Mouse (Mus musculus) embryonic facial prominence, embryonic 13.5 days (tissue): ENCODE results near the gene Sox30. TPM values are rescaled to one million over a fixed set of nuclear protein-coding genes. Genes with fewer than 3 reads are reported as not detected.

Source experiments
- ATAC-seq: fragments of 200-750 bp; cut with Nextera tagmentation; 2 replicates; pipeline ENCODE4 v1.8.0; 2017; ENCODE audit warnings: low read depth; ENCODE audit not compliant: insufficient number of reproducible peaks, insufficient read depth, low FRiP score, low TSS enrichment
- H3K27ac ChIP-seq: fragments of 300-500 bp; sonication (generic); 2 replicates; pipeline ENCODE4 v1.5.1; 2015; ENCODE audit warnings: moderate library complexity, mild to moderate bottlenecking, inconsistent platforms
- H3K27me3 ChIP-seq: fragments of 300-500 bp; sonication (generic); 2 replicates; pipeline ENCODE4 v1.6.1; 2015; ENCODE audit warnings: mild to moderate bottlenecking, inconsistent platforms
- H3K36me3 ChIP-seq: fragments of 300-500 bp; sonication (generic); 2 replicates; pipeline ENCODE4 v1.6.1; 2015; ENCODE audit warnings: mild to moderate bottlenecking, inconsistent platforms
- H3K4me1 ChIP-seq: fragments of 300-500 bp; sonication (generic); 2 replicates; pipeline ENCODE4 v1.6.1; 2015; ENCODE audit warnings: inconsistent platforms
- H3K4me2 ChIP-seq: fragments of 300-500 bp; sonication (generic); 2 replicates; pipeline ENCODE4 v1.6.1; 2015; ENCODE audit warnings: moderate library complexity, mild to moderate bottlenecking, inconsistent platforms
- H3K4me3 ChIP-seq: fragments of 300-500 bp; sonication (generic); 2 replicates; pipeline ENCODE4 v1.5.1; 2015; ENCODE audit warnings: mild to moderate bottlenecking, inconsistent platforms
- H3K9ac ChIP-seq: fragments of 300-500 bp; sonication (generic); 2 replicates; pipeline ENCODE4 v1.6.1; 2015; ENCODE audit warnings: mild to moderate bottlenecking, inconsistent platforms
- H3K9me3 ChIP-seq: fragments of 300-500 bp; sonication (generic); 2 replicates; pipeline ENCODE4 v1.6.1; 2016; ENCODE audit warnings: inconsistent platforms
- WGBS: fragments of 180-500 bp; shearing (Covaris S2); methylation state at CpG from one replicate; pipeline ENCODE4 v1.1.7; 2015; ENCODE audit warnings: mixed read lengths; 5-methylcytosine and 5-hydroxymethylcytosine counted together
- polyA plus RNA-seq: library from polyadenylated mRNA; unstranded; fragments of >200 nt; fragmentation: Nextera tagmentation; extraction: Ambion mirVana; gene quantifications from 2 replicates; pipeline ENCODE4 v1.2.1, GENCODE M21; 2015

Sox30 gene
- polyA plus RNA-seq, 1 experiment from 2014 or later = 0.11 TPM

GRCm38 (mm10) chr11:46058916-46059315 lies 78.8 kb downstream of the Sox30 start:
- Histone ChIP-seq H3K9ac (no peak overlapping the region), H3K36me3 (0 out of 2 replicates have a peak, but pooled peaks cover 5% of the 10 kb centered on the region), H3K4me1 (peaks cover 19% of the 10 kb centered on the region), H3K4me2 (no peak overlapping the region), H3K27ac (no peak overlapping the region), H3K9me3 (no peaks in the 10 kb centered on the region), H3K4me3 (no peak overlapping the region), H3K27me3 (no peaks in the 10 kb centered on the region)
- no peak for ATAC-seq
- WGBS = 92% methylated on average over 4 of the region's 4 CpGs

DNA sequence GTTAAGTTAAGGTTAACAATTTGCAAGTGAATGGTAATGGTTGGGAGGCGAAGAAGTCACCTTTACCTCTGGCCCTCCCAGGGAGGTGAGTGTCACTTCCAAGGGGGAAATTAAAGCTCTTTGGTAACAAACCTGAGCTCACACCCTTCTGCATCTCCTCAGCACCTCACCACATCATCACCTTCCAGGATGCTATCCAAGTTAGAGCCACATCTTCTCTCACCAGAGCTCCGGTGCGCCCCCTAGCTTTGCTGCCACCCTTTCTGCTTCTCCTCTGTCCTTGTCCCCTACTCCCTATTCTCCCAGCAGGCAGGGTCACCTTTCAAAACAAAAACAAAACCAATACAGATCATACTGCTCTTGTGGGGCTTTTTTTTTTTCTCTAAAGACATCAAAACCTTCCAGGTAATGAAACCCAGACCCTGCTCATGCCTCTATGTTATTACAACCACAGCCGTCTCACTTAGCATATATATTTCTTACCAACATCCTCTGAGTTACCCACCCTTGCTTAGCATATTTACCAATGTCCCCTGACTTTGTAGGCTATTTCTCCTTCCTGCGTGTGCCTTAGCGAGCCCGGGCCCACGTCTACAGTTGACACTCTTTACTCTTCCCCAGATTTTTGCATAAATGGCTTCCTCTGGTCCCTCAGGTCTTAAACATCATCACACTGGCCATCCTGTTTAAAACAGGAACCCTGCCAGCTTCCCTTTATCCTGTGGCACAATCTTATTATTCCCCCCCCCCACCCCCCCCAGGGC lies 80.0 kb downstream of the Sox30 start:
- Histone ChIP-seq H3K4me2 (no peak overlapping the region), H3K4me3 (no peak overlapping the region), H3K36me3 (0 out of 2 replicates have a peak, but pooled peaks cover 9% of the 10 kb centered on the region), H3K27me3 (no peaks in the 10 kb centered on the region), H3K9me3 (no peaks in the 10 kb centered on the region), H3K4me1 (peaks cover 24% of the 10 kb centered on the region), H3K27ac (no peak overlapping the region), H3K9ac (no peak overlapping the region)
- ATAC-seq = no peak
- 64% methylated on average over 8 of the region's 8 CpGs for WGBS

- Histone ChIP-seq H3K36me3 (0 out of 2 replicates have a peak, but pooled peaks cover 11% of the 10 kb centered on the region), H3K4me1 (peaks cover 24% of the 10 kb centered on the region), H3K27ac (no peak overlapping the region), H3K4me3 (no peak overlapping the region), H3K27me3 (no peaks in the 10 kb centered on the region), H3K4me2 (no peak overlapping the region), H3K9ac (no peak overlapping the region), H3K9me3 (no peaks in the 10 kb centered on the region)
- no peak for ATAC-seq
- WGBS = 86% methylated on average over 5 of the region's 5 CpGs
These were observed 80.5 kb downstream of the Sox30 start for GRCm38 (mm10) chr11:46060651-46061020.

GRCm38 (mm10) chr11:46061776-46062445 lies 81.8 kb downstream of the Sox30 start:
- H3K4me1 ChIP-seq = peaks cover 26% of the 10 kb centered on the region
- H3K27me3 ChIP-seq = no peaks in the 10 kb centered on the region
- ATAC-seq = no peak
- WGBS = 81% methylated on average over 6 of the region's 6 CpGs
- peaks cover 21% of the 10 kb centered on the region; the same call in 1 of the 2 replicates for H3K36me3 ChIP-seq
- no peak overlapping the region for H3K4me3 ChIP-seq
- no peak overlapping the region for H3K27ac ChIP-seq
- H3K9me3 ChIP-seq = no peaks in the 10 kb centered on the region
- H3K9ac ChIP-seq = no peak overlapping the region
- H3K4me2 ChIP-seq = no peak overlapping the region

- H3K27me3 ChIP-seq = no peaks in the 10 kb centered on the region
- ATAC-seq = no peak
- whole genome bisulfite sequencing = 84% methylated on average over 4 of the region's 4 CpGs
These were observed 82.5 kb downstream of the Sox30 start for GRCm38 (mm10) chr11:46062569-46062968.

DNA sequence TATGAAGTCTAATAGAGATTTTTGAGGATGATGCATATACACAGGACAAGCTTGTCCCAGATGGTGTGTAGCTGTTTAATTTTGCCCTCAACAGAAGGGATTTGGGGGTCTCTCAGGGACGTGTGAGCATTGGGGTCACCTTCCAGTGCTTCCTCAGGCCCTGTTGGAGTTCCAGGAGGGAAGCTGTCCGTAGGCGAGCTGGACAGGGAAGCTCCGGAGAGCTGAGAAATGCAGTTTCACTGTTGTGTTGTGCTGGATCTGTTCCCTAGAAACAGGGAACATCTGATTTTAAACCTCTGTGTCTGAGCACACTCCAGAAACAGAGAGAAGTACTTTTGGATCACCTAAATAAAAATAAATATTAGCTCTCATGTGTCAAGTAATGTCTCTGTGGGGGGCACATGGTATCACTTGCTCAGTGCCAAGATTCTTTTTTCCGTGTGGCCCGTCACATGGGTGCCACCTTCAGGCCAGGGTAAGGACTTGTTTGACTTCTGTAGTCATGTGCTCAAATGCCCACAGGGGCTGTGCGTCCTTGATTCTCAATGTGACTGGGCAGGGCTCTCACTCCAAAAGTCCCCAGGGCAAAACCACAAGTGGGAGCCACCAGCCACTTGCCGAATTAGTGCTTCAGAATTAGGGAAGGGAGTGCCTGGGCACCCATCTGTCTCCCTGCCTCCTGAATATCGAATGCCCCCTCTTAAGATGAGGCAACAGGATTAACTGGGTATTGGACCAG lies 83.1 kb downstream of the Sox30 start:
- Histone ChIP-seq H3K27ac (peak overlapping the region; percentile 44; the same call in 1 of the 2 replicates), H3K4me2 (no peak overlapping the region), H3K36me3 (peaks cover 24% of the 10 kb centered on the region; the same call in 1 of the 2 replicates), H3K4me3 (no peak overlapping the region), H3K27me3 (no peaks in the 10 kb centered on the region), H3K9ac (no peak overlapping the region), H3K4me1 (peaks cover 19% of the 10 kb centered on the region), H3K9me3 (no peaks in the 10 kb centered on the region)
- ATAC-seq = no peak
- WGBS = 63% methylated on average over 9 of the region's 9 CpGs

More at GRCm38 (mm10) chr11:46062569-46062968, 82.5 kb downstream of the Sox30 start:
- Histone ChIP-seq H3K4me2 (no peak overlapping the region), H3K9me3 (no peaks in the 10 kb centered on the region), H3K27ac (no peak overlapping the region), H3K4me3 (no peak overlapping the region), H3K4me1 (peaks cover 22% of the 10 kb centered on the region), H3K36me3 (peaks cover 24% of the 10 kb centered on the region; the same call in 1 of the 2 replicates), H3K9ac (no peak overlapping the region)

DNA sequence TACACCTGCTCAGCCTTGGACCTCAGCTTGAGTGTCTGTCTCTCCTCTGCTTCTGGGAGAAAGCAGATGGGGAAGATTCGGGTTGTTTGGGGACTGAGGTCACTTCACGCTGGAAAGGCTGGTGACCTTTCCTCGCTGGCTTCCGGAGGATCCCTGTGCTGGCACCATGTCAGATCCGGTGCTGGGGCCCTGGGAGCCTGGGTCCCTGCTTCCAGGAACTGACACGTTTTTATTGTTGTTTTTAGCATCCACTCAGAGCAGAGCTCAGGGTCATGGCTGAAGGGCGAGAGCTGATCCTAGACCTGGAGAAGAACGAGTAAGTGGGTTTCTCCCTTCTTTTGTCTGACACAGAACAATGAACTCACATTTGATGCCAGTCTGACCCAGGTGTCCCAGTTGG lies 84.7 kb downstream of the Sox30 start:
- WGBS = 48% methylated on average over 8 of the region's 8 CpGs
- H3K4me3 ChIP-seq = no peak overlapping the region
- H3K27me3 ChIP-seq = no peaks in the 10 kb centered on the region
- peak overlapping the region; percentile 28; the same call in 1 of the 2 replicates for H3K27ac ChIP-seq
- H3K9ac ChIP-seq = no peak overlapping the region
- no peak for ATAC-seq
- H3K9me3 ChIP-seq = no peaks in the 10 kb centered on the region
- peaks cover 24% of the 10 kb centered on the region; the same call in 1 of the 2 replicates for H3K36me3 ChIP-seq
- peaks cover 32% of the 10 kb centered on the region for H3K4me1 ChIP-seq
- H3K4me2 ChIP-seq = no peak overlapping the region

DNA sequence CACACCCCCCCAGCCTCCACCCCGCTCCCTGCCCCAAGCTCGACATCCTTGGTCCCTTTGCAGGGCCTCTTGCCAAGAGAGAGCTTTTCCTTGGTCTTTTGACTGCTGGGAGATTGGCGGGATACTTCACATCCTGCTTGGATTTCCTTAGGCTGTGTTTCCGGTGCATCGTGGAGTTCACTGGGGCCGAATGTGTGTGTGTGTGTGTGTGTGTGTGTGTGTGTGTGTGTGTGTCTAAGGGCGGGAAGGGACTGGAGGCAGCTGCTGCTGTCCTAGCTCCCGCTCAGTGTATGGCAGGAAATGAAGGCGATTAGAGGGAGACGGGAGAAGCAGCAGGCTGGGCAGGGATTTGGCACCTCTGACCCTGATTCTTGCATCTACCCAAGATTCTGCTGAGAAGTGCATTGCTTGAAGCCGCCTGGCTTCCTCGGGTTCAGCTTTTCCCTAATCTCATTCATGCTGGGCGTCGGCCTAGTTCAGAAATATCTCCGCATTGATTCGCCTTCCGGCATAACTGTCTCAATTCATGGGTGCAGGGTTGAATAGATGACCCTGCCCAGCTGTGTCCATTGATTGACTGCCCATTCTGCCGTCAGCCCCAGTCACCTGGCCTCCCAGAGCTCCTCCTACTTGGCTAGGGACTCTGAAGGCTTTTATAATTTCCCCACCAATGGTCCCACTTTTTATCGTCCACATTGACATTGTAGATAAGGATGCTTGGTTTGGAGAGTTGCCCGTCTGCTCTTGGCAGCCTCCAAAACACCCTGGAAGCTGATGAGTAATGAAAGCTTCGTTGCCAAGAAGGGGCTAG lies 85.3 kb downstream of the Sox30 start:
- H3K4me2 ChIP-seq = no peak overlapping the region
- ATAC-seq = no peak
- H3K4me3 ChIP-seq = no peak overlapping the region
- no peaks in the 10 kb centered on the region for H3K9me3 ChIP-seq
- no peaks in the 10 kb centered on the region for H3K27me3 ChIP-seq
- no peak overlapping the region for H3K9ac ChIP-seq
- H3K36me3 ChIP-seq = peaks cover 24% of the 10 kb centered on the region; the same call in 1 of the 2 replicates
- peak overlapping the region; percentile 33; the same call in 1 of the 2 replicates for H3K27ac ChIP-seq
- H3K4me1 ChIP-seq = peaks cover 36% of the 10 kb centered on the region
- WGBS = 45% methylated on average over 20 of the region's 21 CpGs

Other genes starting within 250 kb of the Sox30 start
- gene Clint1, start 128.3 kb upstream of the Sox30 start, polyA plus RNA-seq = 81.8 and 92.9 TPM in 2 replicates
- gene Lsm11, start 35.4 kb upstream of the Sox30 start, polyA plus RNA-seq = 5.4 and 7.0 TPM in 2 replicates
- 12.7 and 13.2 TPM in 2 replicates for gene Thg1l, start 24.8 kb upstream of the Sox30 start, polyA plus RNA-seq
- 3.1 and 5.8 TPM in 2 replicates for gene Gm12166, start 72.0 kb downstream of the Sox30 start, polyA plus RNA-seq
- gene Adam19, start 75.7 kb downstream of the Sox30 start, polyA plus RNA-seq = 9.7 and 10.0 TPM in 2 replicates
- gene Nipal4, start 186.2 kb downstream of the Sox30 start, polyA plus RNA-seq = 1.4 and 2.0 TPM in 2 replicates